Mouse (Mus musculus): ENCODE results near the gene Rbfox1. TPM values are rescaled to one million over a fixed set of nuclear protein-coding genes. Genes with fewer than 3 reads are reported as not detected.

Gene Rbfox1
- polyA plus RNA-seq, 1 experiment from 2014 or later: 1.9 TPM

DNA sequence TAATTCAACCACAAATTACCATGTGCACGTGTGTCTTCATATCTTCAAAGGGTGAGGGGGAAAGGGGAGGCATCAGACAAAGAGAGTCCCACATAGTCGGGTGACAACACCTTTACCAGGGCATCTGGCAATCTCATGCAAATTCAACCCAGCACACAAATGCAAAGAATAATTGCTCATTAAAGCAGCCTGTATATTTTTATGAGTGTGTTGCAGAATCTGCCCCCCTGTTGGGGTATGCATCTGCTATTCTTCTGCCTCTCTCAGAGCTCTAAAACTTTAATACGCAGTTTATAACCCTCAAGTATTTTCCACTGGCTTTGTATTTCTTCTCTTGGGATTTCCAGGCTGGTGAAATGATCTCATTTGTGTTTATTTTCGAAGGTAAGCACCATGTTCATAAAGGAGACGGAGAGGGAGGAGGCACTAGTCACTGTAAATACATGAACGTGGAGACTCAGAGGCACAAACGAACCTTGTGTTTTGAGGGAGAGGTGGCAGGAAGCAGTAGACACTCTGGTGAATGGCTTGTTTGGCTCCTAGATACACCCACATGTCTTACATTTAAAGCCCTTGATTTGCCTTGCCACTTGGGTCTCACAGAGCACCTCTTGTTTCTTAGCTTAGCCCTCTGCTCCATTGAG lies 1462.5 kb downstream of the Rbfox1 start:
- TF ChIP-seq EP300 (optimal IDR thresholded peaks at IDR 0.05) (no peak), CTCF (IDR thresholded peaks at IDR 0.05; ENCODE audit: low read depth) (no peak)
- no peak overlapping the region for H3K9ac ChIP-seq (ENCODE audit: low read length)
- H3K27me3 ChIP-seq (ENCODE audit: control insufficient read depth, insufficient read depth, low read length): no peaks in the 10 kb centered on the region
- H3K4me1 ChIP-seq (replicated peaks; ENCODE audit: control insufficient read depth, insufficient read depth): no peaks in the 10 kb centered on the region
- WGBS: 64% methylated on average over 7 of the region's 7 CpGs
- no peak overlapping the region for H3K4me3 ChIP-seq (ENCODE audit: low read depth, low read length)
- no peak for DNase-seq (ENCODE audit: low spot score)
- no peaks in the 10 kb centered on the region for H3K36me3 ChIP-seq (ENCODE audit: control insufficient read depth, insufficient read depth, low read length)
- no peaks in the 10 kb centered on the region for H3K9me3 ChIP-seq (ENCODE audit: control insufficient read depth, low read length)
- ATAC-seq (ENCODE audit: low FRiP score, low TSS enrichment): no peak
- no peak overlapping the region for H3K4me2 ChIP-seq (replicated peaks; ENCODE audit: low read depth)
- H3K27ac ChIP-seq (replicated peaks): no peak overlapping the region

DNA sequence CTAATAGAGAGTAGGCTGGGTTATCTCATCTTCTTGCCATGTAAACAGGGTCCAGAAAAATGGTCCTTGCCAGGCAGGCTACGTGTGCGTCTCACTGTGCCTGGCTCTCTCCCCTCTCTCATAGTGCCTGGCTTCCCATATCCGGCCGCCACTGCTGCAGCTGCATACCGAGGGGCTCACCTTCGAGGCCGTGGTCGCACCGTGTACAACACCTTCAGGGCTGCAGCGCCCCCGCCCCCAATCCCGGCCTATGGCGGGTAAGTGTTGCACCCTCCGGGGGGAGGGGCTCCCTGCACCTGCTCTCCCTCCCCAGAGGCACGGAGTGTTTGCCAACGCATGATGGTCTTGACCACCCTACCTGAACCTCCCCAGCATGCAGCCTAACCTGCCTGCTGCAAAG lies 1467.7 kb downstream of the Rbfox1 start:
- no peak for DNase-seq (ENCODE audit: low spot score)

GRCm38 (mm10) chr16:7354116-7354515 lies 1469.0 kb downstream of the Rbfox1 start:
- no peak overlapping the region for H3K4me2 ChIP-seq (replicated peaks; ENCODE audit: low read depth)
- TF ChIP-seq CTCF (IDR thresholded peaks at IDR 0.05; ENCODE audit: low read depth) (no peak), EP300 (optimal IDR thresholded peaks at IDR 0.05) (no peak)
- no peak overlapping the region for H3K9ac ChIP-seq (ENCODE audit: low read length)
- no peak overlapping the region for H3K27ac ChIP-seq (replicated peaks)
- ATAC-seq (ENCODE audit: low FRiP score, low TSS enrichment) (no peak), DNase-seq (ENCODE audit: low spot score) (no peak)
- H3K4me3 ChIP-seq (ENCODE audit: low read depth, low read length): no peak overlapping the region
- 47% methylated on average over 4 of the region's 4 CpGs for WGBS
- no peaks in the 10 kb centered on the region for H3K36me3 ChIP-seq (ENCODE audit: control insufficient read depth, insufficient read depth, low read length)
- H3K4me1 ChIP-seq (replicated peaks; ENCODE audit: control insufficient read depth, insufficient read depth): no peaks in the 10 kb centered on the region
- no peaks in the 10 kb centered on the region for H3K9me3 ChIP-seq (ENCODE audit: control insufficient read depth, low read length)
- no peaks in the 10 kb centered on the region for H3K27me3 ChIP-seq (ENCODE audit: control insufficient read depth, insufficient read depth, low read length)

More for the DNA sequence above, 1467.7 kb downstream of the Rbfox1 start:
- Histone ChIP-seq H3K4me1 (replicated peaks; ENCODE audit: control insufficient read depth, insufficient read depth) (no peaks in the 10 kb centered on the region), H3K4me2 (replicated peaks; ENCODE audit: low read depth) (no peak overlapping the region), H3K27ac (replicated peaks) (no peak overlapping the region), H3K9ac (ENCODE audit: low read length) (no peak overlapping the region), H3K4me3 (ENCODE audit: low read depth, low read length) (no peak overlapping the region), H3K27me3 (ENCODE audit: control insufficient read depth, insufficient read depth, low read length) (no peaks in the 10 kb centered on the region), H3K9me3 (ENCODE audit: control insufficient read depth, low read length) (no peaks in the 10 kb centered on the region), H3K36me3 (ENCODE audit: control insufficient read depth, insufficient read depth, low read length) (no peaks in the 10 kb centered on the region)
- no peak for ATAC-seq (ENCODE audit: low FRiP score, low TSS enrichment)
- TF ChIP-seq EP300 (optimal IDR thresholded peaks at IDR 0.05) (no peak), CTCF (IDR thresholded peaks at IDR 0.05; ENCODE audit: low read depth) (no peak)
- 51% methylated on average over 16 of the region's 16 CpGs for WGBS

- Histone ChIP-seq H3K9me3 (ENCODE audit: control insufficient read depth, low read length) (no peaks in the 10 kb centered on the region), H3K9ac (ENCODE audit: low read length) (no peak overlapping the region), H3K4me2 (replicated peaks; ENCODE audit: low read depth) (no peak overlapping the region), H3K27me3 (ENCODE audit: control insufficient read depth, insufficient read depth, low read length) (no peaks in the 10 kb centered on the region), H3K4me3 (ENCODE audit: low read depth, low read length) (no peak overlapping the region), H3K27ac (replicated peaks) (no peak overlapping the region), H3K4me1 (replicated peaks; ENCODE audit: control insufficient read depth, insufficient read depth) (no peaks in the 10 kb centered on the region), H3K36me3 (ENCODE audit: control insufficient read depth, insufficient read depth, low read length) (no peaks in the 10 kb centered on the region)
- no peak for TF ChIP-seq EP300 (optimal IDR thresholded peaks at IDR 0.05)
- no peak for TF ChIP-seq CTCF (IDR thresholded peaks at IDR 0.05; ENCODE audit: low read depth)
- WGBS: 76% methylated on average over 5 of the region's 5 CpGs
- no peak for DNase-seq (ENCODE audit: low spot score)
- no peak for ATAC-seq (ENCODE audit: low FRiP score, low TSS enrichment)
Observed at GRCm38 (mm10) chr16:7359043-7359442, 1473.9 kb downstream of the Rbfox1 start.

DNA sequence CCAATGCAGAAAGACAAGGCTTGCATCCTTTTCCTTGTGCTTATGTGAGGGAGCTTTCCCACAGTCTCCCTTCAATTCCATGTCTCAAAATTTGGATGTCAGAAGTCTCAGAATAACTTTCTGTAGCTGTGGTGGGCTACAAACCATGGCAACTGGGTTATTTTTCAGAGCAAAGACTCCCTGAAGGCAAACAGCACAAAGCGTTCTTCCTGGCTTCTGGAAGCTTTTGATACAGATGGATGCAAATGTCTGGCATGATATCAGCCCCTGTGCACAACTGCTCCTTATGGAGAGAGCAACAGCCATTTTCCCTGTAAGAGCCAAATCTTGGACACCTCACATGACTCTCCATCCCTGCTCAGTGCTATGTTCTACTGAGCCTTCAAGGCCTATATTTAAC lies 1475.6 kb downstream of the Rbfox1 start:
- Histone ChIP-seq H3K36me3 (ENCODE audit: control insufficient read depth, insufficient read depth, low read length) (no peaks in the 10 kb centered on the region), H3K27ac (replicated peaks) (no peak overlapping the region), H3K4me3 (ENCODE audit: low read depth, low read length) (no peak overlapping the region), H3K4me2 (replicated peaks; ENCODE audit: low read depth) (no peak overlapping the region), H3K9me3 (ENCODE audit: control insufficient read depth, low read length) (no peaks in the 10 kb centered on the region), H3K4me1 (replicated peaks; ENCODE audit: control insufficient read depth, insufficient read depth) (no peaks in the 10 kb centered on the region), H3K9ac (ENCODE audit: low read length) (no peak overlapping the region), H3K27me3 (ENCODE audit: control insufficient read depth, insufficient read depth, low read length) (no peaks in the 10 kb centered on the region)
- 95% methylated on average over 1 of the region's 1 CpGs for WGBS
- ATAC-seq (ENCODE audit: low FRiP score, low TSS enrichment) (no peak), DNase-seq (ENCODE audit: low spot score) (no peak)
- TF ChIP-seq CTCF (IDR thresholded peaks at IDR 0.05; ENCODE audit: low read depth): no peak
- TF ChIP-seq EP300 (optimal IDR thresholded peaks at IDR 0.05): no peak

DNA sequence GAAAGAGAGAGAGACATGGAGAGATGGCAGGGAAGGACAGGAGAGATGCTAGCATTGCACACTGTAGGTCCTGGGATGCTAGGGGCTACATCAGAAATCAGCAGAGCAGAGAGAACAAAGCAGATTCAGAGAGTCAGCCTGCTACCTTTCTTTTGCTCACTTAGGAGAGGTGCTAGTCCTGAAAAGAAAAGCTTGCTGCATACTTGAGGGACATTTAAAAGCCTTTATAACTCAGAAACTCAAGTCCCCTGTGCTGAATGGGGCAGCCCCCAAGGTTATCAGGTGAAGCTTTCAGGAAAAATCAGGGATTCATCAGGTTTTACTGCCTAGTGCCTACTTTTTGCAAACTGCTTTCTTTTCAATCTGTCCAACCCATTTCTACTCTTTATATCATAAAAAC lies 1480.7 kb downstream of the Rbfox1 start:
- no peaks in the 10 kb centered on the region for H3K9me3 ChIP-seq (ENCODE audit: control insufficient read depth, low read length)
- DNase-seq (ENCODE audit: low spot score) (no peak), ATAC-seq (ENCODE audit: low FRiP score, low TSS enrichment) (no peak)
- no peaks in the 10 kb centered on the region for H3K4me1 ChIP-seq (replicated peaks; ENCODE audit: control insufficient read depth, insufficient read depth)
- no peak overlapping the region for H3K27ac ChIP-seq (replicated peaks)
- no peak for TF ChIP-seq CTCF (IDR thresholded peaks at IDR 0.05; ENCODE audit: low read depth)
- TF ChIP-seq EP300 (optimal IDR thresholded peaks at IDR 0.05): no peak
- no peak overlapping the region for H3K4me3 ChIP-seq (ENCODE audit: low read depth, low read length)
- H3K4me2 ChIP-seq (replicated peaks; ENCODE audit: low read depth): no peak overlapping the region
- no peak overlapping the region for H3K9ac ChIP-seq (ENCODE audit: low read length)
- H3K36me3 ChIP-seq (ENCODE audit: control insufficient read depth, insufficient read depth, low read length): no peaks in the 10 kb centered on the region
- no peaks in the 10 kb centered on the region for H3K27me3 ChIP-seq (ENCODE audit: control insufficient read depth, insufficient read depth, low read length)
